Mouse (Mus musculus) intestine, embryonic 16.5 days (tissue): ENCODE results near the gene Arsg. TPM values are rescaled to one million over a fixed set of nuclear protein-coding genes. Genes with fewer than 3 reads are reported as not detected.

Experiments
- ATAC-seq: fragments of 200-750 bp; cut with Nextera tagmentation; 2 replicates; pipeline ENCODE4 v1.8.0; 2017; ENCODE audit warnings: moderate TSS enrichment, moderate library complexity
- H3K27ac ChIP-seq: fragments of 300-500 bp; sonication (generic); 2 replicates; pipeline ENCODE4 v1.5.1; 2014; ENCODE audit warnings: mild to moderate bottlenecking, low read length
- H3K27me3 ChIP-seq: fragments of 300-500 bp; sonication (generic); replicated peaks from 2 replicates; pipeline ENCODE4 v1.6.1; 2014; ENCODE audit warnings: low read length, control low read depth, mixed read lengths; ENCODE audit not compliant: control insufficient read depth, insufficient read depth
- H3K36me3 ChIP-seq: fragments of 300-500 bp; sonication (generic); 2 replicates; pipeline ENCODE4 v1.6.1; 2014; ENCODE audit warnings: low read length, control low read depth; ENCODE audit not compliant: control insufficient read depth, insufficient read depth
- H3K4me1 ChIP-seq: fragments of 300-500 bp; sonication (generic); 2 replicates; pipeline ENCODE4 v1.6.1; 2014; ENCODE audit warnings: low read length, control low read depth, mixed read lengths; ENCODE audit not compliant: control insufficient read depth, insufficient read depth
- H3K4me2 ChIP-seq: fragments of 300-500 bp; sonication (generic); 2 replicates; pipeline ENCODE4 v1.6.1; 2014; ENCODE audit warnings: low read depth, low read length, control low read depth
- H3K4me3 ChIP-seq: fragments of 300-500 bp; sonication (generic); 2 replicates; pipeline ENCODE4 v1.5.1; 2014; ENCODE audit warnings: mild to moderate bottlenecking, low read length
- H3K9ac ChIP-seq: fragments of 300-500 bp; sonication (generic); 2 replicates; pipeline ENCODE4 v1.6.1; 2014; ENCODE audit warnings: low read depth, low read length
- H3K9me3 ChIP-seq: fragments of 300-500 bp; sonication (generic); 2 replicates; pipeline ENCODE4 v1.6.1; 2016; ENCODE audit warnings: low read length, control low read depth; ENCODE audit not compliant: control insufficient read depth
- WGBS: fragments of 180-500 bp; shearing (Covaris S2); extraction: QIAGEN DNeasy Blood & Tissue Kit; methylation state at CpG from one replicate; pipeline ENCODE4 v1.1.7; 2014; 5-methylcytosine and 5-hydroxymethylcytosine counted together
- polyA plus RNA-seq: library from polyadenylated mRNA; unstranded; fragments of >200 nt; fragmentation: Nextera tagmentation; extraction: Ambion mirVana; gene quantifications from 2 replicates; pipeline ENCODE4 v1.2.1, GENCODE M21; 2015

The Arsg gene
- polyA plus RNA-seq, 1 experiment from 2014 or later = 3.1 TPM

DNA sequence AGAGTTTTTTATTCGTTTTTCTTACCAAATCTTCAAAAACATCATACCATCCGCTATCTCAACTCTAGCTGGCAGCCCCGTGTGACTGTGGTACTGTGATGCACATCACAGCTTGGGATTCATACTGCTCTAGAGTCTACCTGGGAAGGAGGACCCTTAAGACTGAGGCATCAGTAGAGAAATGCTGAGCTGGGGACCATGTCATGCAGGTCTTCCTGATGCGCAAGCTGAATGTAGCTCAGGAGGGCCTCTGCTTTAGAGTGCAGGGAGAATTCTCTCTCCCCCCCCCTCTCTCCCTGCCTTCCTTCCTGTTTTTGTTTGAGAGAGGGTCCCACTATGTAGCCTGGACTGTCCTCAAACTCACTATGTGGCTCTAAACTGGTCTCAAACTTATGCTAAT lies 32.5 kb upstream of the Arsg start:
- Histone ChIP-seq H3K4me1 (peaks cover 4% of the 10 kb centered on the region), H3K9ac (peak overlapping the region; percentile 77), H3K9me3 (no peaks in the 10 kb centered on the region), H3K4me3 (peak overlapping the region; percentile 65), H3K36me3 (no peaks in the 10 kb centered on the region; the same call in 1 of the 2 replicates), H3K27ac (no peak overlapping the region), H3K27me3 (no peaks in the 10 kb centered on the region), H3K4me2 (peak overlapping the region; percentile 80)
- ATAC-seq = no peak
- WGBS = 58% methylated on average over 4 of the region's 4 CpGs

GRCm38 (mm10) chr11:109441119-109441518 lies 32.1 kb upstream of the Arsg start:
- Histone ChIP-seq H3K9ac (no peak overlapping the region), H3K4me3 (no peak overlapping the region), H3K27ac (no peak overlapping the region), H3K4me2 (no peak overlapping the region), H3K36me3 (no peaks in the 10 kb centered on the region; the same call in 1 of the 2 replicates), H3K27me3 (no peaks in the 10 kb centered on the region), H3K9me3 (no peaks in the 10 kb centered on the region), H3K4me1 (peaks cover 4% of the 10 kb centered on the region)
- 70% methylated on average over 3 of the region's 3 CpGs for WGBS
- ATAC-seq = no peak

- WGBS = 45% methylated on average over 5 of the region's 5 CpGs
- no peaks in the 10 kb centered on the region for H3K9me3 ChIP-seq
Measured at GRCm38 (mm10) chr11:109442166-109442730, 30.9 kb upstream of the Arsg start.

DNA sequence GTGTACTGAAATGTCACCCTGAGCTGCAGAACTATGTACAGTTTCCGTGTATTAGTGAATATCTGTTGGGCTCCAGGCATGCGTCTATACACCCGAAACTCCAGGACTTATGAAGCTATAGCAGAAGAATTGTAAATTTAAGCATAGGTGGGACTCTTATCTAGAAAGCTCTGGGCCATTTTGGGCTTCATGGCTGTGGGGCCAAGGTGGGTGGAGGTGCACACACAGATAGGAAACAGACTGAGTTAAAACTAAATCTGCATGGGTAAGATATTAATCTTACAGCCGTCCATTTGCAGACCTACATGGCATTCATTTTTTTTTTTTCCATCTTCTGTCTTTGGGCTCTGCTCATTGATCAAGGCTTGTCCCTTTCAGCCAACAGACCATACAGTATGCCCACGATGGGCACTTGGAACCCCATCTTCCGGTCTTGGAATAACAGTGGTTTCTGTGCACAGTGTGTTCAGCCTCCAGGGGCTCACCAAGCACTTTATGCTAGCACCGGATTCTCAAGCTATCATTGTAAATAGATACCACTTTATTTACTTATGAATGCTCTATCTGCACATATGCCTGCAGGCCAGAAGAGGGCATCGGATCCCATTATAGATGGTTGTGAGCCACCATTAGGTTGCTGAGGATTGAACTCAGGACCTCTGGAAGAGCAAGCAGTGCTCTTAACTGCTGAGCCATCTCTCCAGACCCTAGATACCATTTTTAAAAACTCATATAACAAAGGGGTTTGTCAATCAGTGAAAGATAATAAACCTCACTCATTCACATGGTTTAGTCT lies 29.5 kb upstream of the Arsg start:
- no peak for ATAC-seq
- Histone ChIP-seq H3K27me3 (no peaks in the 10 kb centered on the region), H3K9me3 (no peaks in the 10 kb centered on the region), H3K9ac (no peak overlapping the region), H3K27ac (no peak overlapping the region), H3K4me1 (peaks cover 4% of the 10 kb centered on the region), H3K4me2 (no peak overlapping the region), H3K4me3 (no peak overlapping the region), H3K36me3 (no peaks in the 10 kb centered on the region)
- 90% methylated on average over 8 of the region's 8 CpGs for WGBS

More at GRCm38 (mm10) chr11:109442166-109442730, 30.9 kb upstream of the Arsg start:
- no peak overlapping the region for H3K27ac ChIP-seq
- no peak overlapping the region for H3K4me2 ChIP-seq
- peaks cover 4% of the 10 kb centered on the region for H3K4me1 ChIP-seq
- H3K36me3 ChIP-seq = no peaks in the 10 kb centered on the region
- H3K4me3 ChIP-seq = no peak overlapping the region
- no peak overlapping the region for H3K9ac ChIP-seq
- H3K27me3 ChIP-seq = no peaks in the 10 kb centered on the region
- no peak for ATAC-seq

DNA sequence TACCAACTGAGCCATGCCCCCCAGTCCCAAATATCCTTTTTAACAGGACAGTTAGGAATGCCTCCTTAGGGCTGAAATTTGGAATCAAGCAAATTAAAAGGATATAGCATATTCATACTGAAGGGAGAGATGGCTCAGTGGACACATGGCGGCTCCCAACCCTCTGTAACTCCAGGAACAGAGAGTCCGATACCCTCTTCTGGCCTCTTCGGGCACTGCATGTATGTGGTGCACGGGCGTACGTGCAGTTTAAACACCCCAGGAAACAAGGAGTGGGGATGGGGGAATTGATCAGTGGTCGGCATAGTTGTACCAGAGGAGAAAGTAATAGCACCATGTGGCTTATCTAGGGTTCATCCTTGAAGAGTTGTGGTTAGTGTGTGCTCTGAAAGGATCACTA lies 28.6 kb upstream of the Arsg start:
- no peak overlapping the region for H3K9ac ChIP-seq

DNA sequence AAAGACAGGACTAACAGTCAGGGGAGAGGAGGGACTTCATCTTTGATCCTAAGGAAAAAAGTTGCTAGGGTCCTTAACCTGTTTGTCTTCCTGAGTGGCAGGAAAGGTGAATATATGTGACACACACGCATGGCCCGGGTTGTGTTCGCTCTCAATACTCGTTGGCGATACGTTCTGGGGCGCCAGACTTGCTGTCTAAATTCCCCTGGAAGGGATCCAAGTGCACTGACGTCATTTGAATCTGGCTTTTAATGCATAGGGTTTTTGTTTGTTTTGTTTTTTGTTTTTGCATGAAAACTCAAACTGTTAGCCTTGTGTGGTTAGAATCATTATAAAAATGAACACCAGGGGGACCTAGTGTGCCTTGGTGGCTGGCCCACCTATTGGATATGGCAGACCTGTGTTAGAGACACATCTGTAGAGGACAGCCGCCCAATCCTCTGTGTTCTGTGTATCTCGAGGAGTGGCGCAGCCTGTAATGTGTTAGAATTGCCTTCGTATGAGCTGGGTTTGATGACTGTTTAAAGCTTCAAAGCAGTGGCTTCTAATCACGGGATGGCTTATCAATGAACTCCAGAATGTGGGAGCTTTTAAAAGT lies 27.6 kb upstream of the Arsg start:
- H3K9ac ChIP-seq = no peak overlapping the region
- ATAC-seq = peak; percentile 70
- H3K27ac ChIP-seq = no peak overlapping the region
- no peak overlapping the region for H3K4me2 ChIP-seq
- no peaks in the 10 kb centered on the region for H3K36me3 ChIP-seq
- no peaks in the 10 kb centered on the region for H3K27me3 ChIP-seq
- no peaks in the 10 kb centered on the region for H3K4me1 ChIP-seq
- no peak overlapping the region for H3K4me3 ChIP-seq
- no peaks in the 10 kb centered on the region for H3K9me3 ChIP-seq
- WGBS = 44% methylated on average over 13 of the region's 13 CpGs

More for the DNA sequence above, 28.6 kb upstream of the Arsg start:
- no peak for ATAC-seq
- no peak overlapping the region for H3K27ac ChIP-seq
- no peaks in the 10 kb centered on the region for H3K36me3 ChIP-seq
- no peak overlapping the region for H3K4me2 ChIP-seq
- H3K27me3 ChIP-seq = no peaks in the 10 kb centered on the region
- H3K4me1 ChIP-seq = peaks cover under 1% of the 10 kb centered on the region
- H3K9me3 ChIP-seq = no peaks in the 10 kb centered on the region
- no peak overlapping the region for H3K4me3 ChIP-seq
- WGBS = 70% methylated on average over 7 of the region's 7 CpGs

- no peak overlapping the region for H3K4me3 ChIP-seq
- H3K27me3 ChIP-seq = no peaks in the 10 kb centered on the region
- WGBS = 82% methylated on average over 11 of the region's 11 CpGs
- H3K36me3 ChIP-seq = no peaks in the 10 kb centered on the region
- ATAC-seq = no peak
- H3K4me1 ChIP-seq = no peaks in the 10 kb centered on the region
- H3K27ac ChIP-seq = no peak overlapping the region
- H3K9ac ChIP-seq = no peak overlapping the region
- no peak overlapping the region for H3K4me2 ChIP-seq
- no peaks in the 10 kb centered on the region for H3K9me3 ChIP-seq
Measured at GRCm38 (mm10) chr11:109451169-109451568, 22.0 kb upstream of the Arsg start.

DNA sequence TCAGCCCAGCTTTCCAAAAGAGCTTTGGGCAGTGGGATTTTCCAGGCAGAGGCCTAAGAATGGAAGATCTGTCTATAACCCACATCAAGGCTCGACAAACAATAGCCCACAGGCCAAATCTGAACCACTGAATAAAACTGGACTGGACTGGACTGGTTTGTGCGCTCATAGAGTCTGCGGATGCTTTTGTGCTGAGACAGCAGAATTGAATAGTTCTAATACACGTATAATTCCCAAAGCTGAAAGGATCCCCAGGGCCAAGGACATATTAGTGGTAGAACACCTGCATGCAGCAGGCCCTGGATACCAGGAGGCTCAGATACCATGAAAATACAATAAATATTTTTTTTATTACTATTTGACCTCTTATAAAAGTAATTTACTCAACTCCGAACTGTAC lies 16.9 kb upstream of the Arsg start:
- Histone ChIP-seq H3K4me3 (no peak overlapping the region), H3K27ac (no peak overlapping the region), H3K4me2 (no peak overlapping the region), H3K4me1 (no peaks in the 10 kb centered on the region), H3K9ac (no peak overlapping the region), H3K36me3 (peaks cover 2% of the 10 kb centered on the region; the same call in 1 of the 2 replicates), H3K27me3 (no peaks in the 10 kb centered on the region), H3K9me3 (no peaks in the 10 kb centered on the region)
- WGBS = 91% methylated on average over 5 of the region's 5 CpGs
- ATAC-seq = no peak

- H3K27ac ChIP-seq = no peak overlapping the region
- no peak overlapping the region for H3K4me2 ChIP-seq
- H3K9ac ChIP-seq = no peak overlapping the region
- no peaks in the 10 kb centered on the region for H3K4me1 ChIP-seq
- no peak overlapping the region for H3K4me3 ChIP-seq
- no peaks in the 10 kb centered on the region for H3K9me3 ChIP-seq
- H3K27me3 ChIP-seq = no peaks in the 10 kb centered on the region
- H3K36me3 ChIP-seq = peaks cover 2% of the 10 kb centered on the region; the same call in 1 of the 2 replicates
- ATAC-seq = no peak
- 97% methylated on average over 11 of the region's 11 CpGs for WGBS
Measured at GRCm38 (mm10) chr11:109458165-109458564, 15.0 kb upstream of the Arsg start.
